Mouse (Mus musculus) heart, embryonic 10.5 days (tissue): ENCODE measurements around the gene Cspg4. TPM values are rescaled to one million over a fixed set of nuclear protein-coding genes. Genes with fewer than 3 reads are reported as not detected.

Experiments used
- DNase-seq: peaks from one replicate; pipeline ENCODE4 v3.0.0-alpha.2; 2017; ENCODE audit warnings: low spot score
- H3K27ac ChIP-seq: fragments of 300-500 bp; sonication (generic); 2 replicates; pipeline ENCODE4 v1.5.1; 2016; ENCODE audit warnings: mild to moderate bottlenecking
- H3K27me3 ChIP-seq: fragments of 300-500 bp; sonication (generic); 2 replicates; pipeline ENCODE4 v1.6.1; 2016; ENCODE audit warnings: mild to moderate bottlenecking; ENCODE audit not compliant: poor library complexity, insufficient read depth, severe bottlenecking
- H3K36me3 ChIP-seq: fragments of 300-500 bp; sonication (generic); 2 replicates; pipeline ENCODE4 v1.6.1; 2016; ENCODE audit warnings: mild to moderate bottlenecking, moderate library complexity
- H3K4me1 ChIP-seq: fragments of 300-500 bp; sonication (generic); 2 replicates; pipeline ENCODE4 v1.6.1; 2016; ENCODE audit warnings: mild to moderate bottlenecking
- H3K4me3 ChIP-seq: fragments of 300-500 bp; sonication (generic); 2 replicates; pipeline ENCODE4 v1.5.1; 2016; ENCODE audit warnings: mild to moderate bottlenecking, moderate library complexity
- H3K9me3 ChIP-seq: fragments of 300-500 bp; sonication (generic); 2 replicates; pipeline ENCODE4 v1.6.1; 2016; ENCODE audit warnings: mild to moderate bottlenecking, moderate library complexity
- WGBS: fragments of 180-500 bp; shearing (Covaris S2); methylation state at CpG from one replicate; pipeline ENCODE4 v1.1.7; 2016; 5-methylcytosine and 5-hydroxymethylcytosine counted together
- polyA plus RNA-seq: library from polyadenylated mRNA; unstranded; fragments of >200 nt; fragmentation: Nextera tagmentation; extraction: Ambion mirVana; gene quantifications from 2 replicates; pipeline ENCODE4 v1.2.1, GENCODE M21; 2016

Gene Cspg4
- polyA plus RNA-seq, 1 experiment from 2014 or later: 22.5 TPM

- no peaks in the 10 kb centered on the region for H3K9me3 ChIP-seq
- peaks cover 95% of the 10 kb centered on the region for H3K4me1 ChIP-seq
- peak overlapping the region; percentile 67 for H3K4me3 ChIP-seq
- DNase-seq: no peak
- H3K36me3 ChIP-seq: peaks cover 3% of the 10 kb centered on the region; the same call in 1 of the 2 replicates
- peak overlapping the region; percentile 90 for H3K27ac ChIP-seq
- 41% methylated on average over 6 of the region's 6 CpGs for WGBS
- H3K27me3 ChIP-seq: peaks cover 29% of the 10 kb centered on the region; the same call in 1 of the 2 replicates
These were observed 3.5 kb downstream of the Cspg4 start for GRCm38 (mm10) chr9:56868292-56868691.

GRCm38 (mm10) chr9:56869552-56869951 is 4.7 kb downstream of the Cspg4 start:
- peaks cover 18% of the 10 kb centered on the region; the same call in 1 of the 2 replicates for H3K27me3 ChIP-seq
- peaks cover 98% of the 10 kb centered on the region for H3K4me1 ChIP-seq
- no peak overlapping the region for H3K4me3 ChIP-seq
- 73% methylated on average over 12 of the region's 13 CpGs for WGBS
- peak overlapping the region; percentile 79; the same call in 1 of the 2 replicates for H3K27ac ChIP-seq
- DNase-seq: no peak
- no peaks in the 10 kb centered on the region for H3K9me3 ChIP-seq
- peaks cover 7% of the 10 kb centered on the region; the same call in 1 of the 2 replicates for H3K36me3 ChIP-seq

- 0 out of 2 replicates have a peak, but pooled peaks cover 9% of the 10 kb centered on the region for H3K27me3 ChIP-seq
- DNase-seq: no peak
- H3K27ac ChIP-seq: peak overlapping the region; percentile 79
- H3K9me3 ChIP-seq: no peaks in the 10 kb centered on the region
- H3K4me3 ChIP-seq: peak overlapping the region; percentile 20
- H3K36me3 ChIP-seq: peaks cover 15% of the 10 kb centered on the region
- peaks cover 89% of the 10 kb centered on the region for H3K4me1 ChIP-seq
- 22% methylated on average over 10 of the region's 10 CpGs for WGBS
These were observed 5.9 kb downstream of the Cspg4 start for GRCm38 (mm10) chr9:56870778-56871177.

GRCm38 (mm10) chr9:56871191-56871590 is 6.4 kb downstream of the Cspg4 start:
- Histone ChIP-seq H3K4me1 (peaks cover 86% of the 10 kb centered on the region), H3K27me3 (0 out of 2 replicates have a peak, but pooled peaks cover 7% of the 10 kb centered on the region), H3K4me3 (peak overlapping the region; percentile 20), H3K27ac (peak overlapping the region; percentile 79), H3K36me3 (peaks cover 16% of the 10 kb centered on the region), H3K9me3 (no peaks in the 10 kb centered on the region)
- WGBS: 24% methylated on average over 5 of the region's 5 CpGs
- DNase-seq: no peak

- WGBS: 71% methylated on average over 5 of the region's 5 CpGs
- Histone ChIP-seq H3K4me3 (no peak overlapping the region), H3K9me3 (no peaks in the 10 kb centered on the region), H3K27ac (peak overlapping the region; percentile 79; the same call in 1 of the 2 replicates), H3K36me3 (peaks cover 26% of the 10 kb centered on the region), H3K4me1 (peaks cover 87% of the 10 kb centered on the region), H3K27me3 (no peaks in the 10 kb centered on the region)
- DNase-seq: no peak
These were observed 7.5 kb downstream of the Cspg4 start for GRCm38 (mm10) chr9:56872105-56872903.

- Histone ChIP-seq H3K27ac (peak overlapping the region; percentile 68), H3K4me1 (peaks cover 83% of the 10 kb centered on the region)
- 57% methylated on average over 1 of the region's 1 CpGs for whole genome bisulfite sequencing
These were observed 8.3 kb downstream of the Cspg4 start for GRCm38 (mm10) chr9:56873097-56873496.

GRCm38 (mm10) chr9:56876784-56877183 is 12.0 kb downstream of the Cspg4 start:
- Histone ChIP-seq H3K4me3 (no peak overlapping the region), H3K4me1 (peaks cover 68% of the 10 kb centered on the region), H3K36me3 (peaks cover 27% of the 10 kb centered on the region), H3K9me3 (no peaks in the 10 kb centered on the region), H3K27me3 (no peaks in the 10 kb centered on the region), H3K27ac (no peak overlapping the region)
- 44% methylated on average over 9 of the region's 9 CpGs for WGBS
- DNase-seq: no peak

More at GRCm38 (mm10) chr9:56873097-56873496, 8.3 kb downstream of the Cspg4 start:
- no peak overlapping the region for H3K4me3 ChIP-seq
- no peaks in the 10 kb centered on the region for H3K27me3 ChIP-seq
- H3K36me3 ChIP-seq: peaks cover 26% of the 10 kb centered on the region
- no peaks in the 10 kb centered on the region for H3K9me3 ChIP-seq
- DNase-seq: no peak

GRCm38 (mm10) chr9:56877284-56877683 is 12.5 kb downstream of the Cspg4 start:
- 74% methylated on average over 5 of the region's 5 CpGs for WGBS
- Histone ChIP-seq H3K9me3 (no peaks in the 10 kb centered on the region), H3K4me3 (no peak overlapping the region), H3K36me3 (peaks cover 30% of the 10 kb centered on the region), H3K27me3 (no peaks in the 10 kb centered on the region), H3K27ac (no peak overlapping the region), H3K4me1 (peaks cover 68% of the 10 kb centered on the region)
- DNase-seq: no peak

- DNase-seq: no peak
- 54% methylated on average over 9 of the region's 9 CpGs for WGBS
- H3K4me1 ChIP-seq: peaks cover 49% of the 10 kb centered on the region
These were observed 16.0 kb downstream of the Cspg4 start for GRCm38 (mm10) chr9:56880790-56881189.

GRCm38 (mm10) chr9:56881539-56882082 is 16.8 kb downstream of the Cspg4 start:
- H3K4me1 ChIP-seq: peaks cover 45% of the 10 kb centered on the region
- H3K27me3 ChIP-seq: 0 out of 2 replicates have a peak, but pooled peaks cover 6% of the 10 kb centered on the region
- no peaks in the 10 kb centered on the region for H3K9me3 ChIP-seq
- peaks cover 52% of the 10 kb centered on the region for H3K36me3 ChIP-seq
- 0 out of 2 replicates have a peak overlapping the region, but pooled peaks have one; percentile 26 for H3K27ac ChIP-seq
- no peak overlapping the region for H3K4me3 ChIP-seq
- DNase-seq: no peak
- WGBS: 85% methylated on average over 3 of the region's 3 CpGs

More at GRCm38 (mm10) chr9:56880790-56881189, 16.0 kb downstream of the Cspg4 start:
- H3K36me3 ChIP-seq: peaks cover 47% of the 10 kb centered on the region
- H3K9me3 ChIP-seq: no peaks in the 10 kb centered on the region
- H3K27me3 ChIP-seq: 0 out of 2 replicates have a peak, but pooled peaks cover 6% of the 10 kb centered on the region
- H3K4me3 ChIP-seq: no peak overlapping the region
- H3K27ac ChIP-seq: peak overlapping the region; percentile 6

- peak overlapping the region; percentile 26; the same call in 1 of the 2 replicates for H3K27ac ChIP-seq
- H3K36me3 ChIP-seq: peaks cover 52% of the 10 kb centered on the region
- no peak for DNase-seq
- WGBS: 58% methylated on average over 4 of the region's 4 CpGs
- H3K9me3 ChIP-seq: no peaks in the 10 kb centered on the region
- H3K4me3 ChIP-seq: no peak overlapping the region
- 0 out of 2 replicates have a peak, but pooled peaks cover 6% of the 10 kb centered on the region for H3K27me3 ChIP-seq
- H3K4me1 ChIP-seq: peaks cover 38% of the 10 kb centered on the region
These were observed 17.4 kb downstream of the Cspg4 start for GRCm38 (mm10) chr9:56882283-56882682.

GRCm38 (mm10) chr9:56882818-56883217 is 18.0 kb downstream of the Cspg4 start:
- peaks cover 10% of the 10 kb centered on the region; the same call in 1 of the 2 replicates for H3K27me3 ChIP-seq
- peaks cover 57% of the 10 kb centered on the region for H3K36me3 ChIP-seq
- H3K27ac ChIP-seq: peak overlapping the region; percentile 26; the same call in 1 of the 2 replicates
- no peak for DNase-seq
- 74% methylated on average over 12 of the region's 12 CpGs for WGBS
- H3K4me1 ChIP-seq: peaks cover 34% of the 10 kb centered on the region
- no peaks in the 10 kb centered on the region for H3K9me3 ChIP-seq
- H3K4me3 ChIP-seq: no peak overlapping the region

GRCm38 (mm10) chr9:56883470-56883869 is 18.6 kb downstream of the Cspg4 start:
- no peak overlapping the region for H3K4me3 ChIP-seq
- WGBS: 85% methylated on average over 7 of the region's 7 CpGs
- H3K36me3 ChIP-seq: peaks cover 64% of the 10 kb centered on the region
- DNase-seq: no peak
- H3K4me1 ChIP-seq: peaks cover 34% of the 10 kb centered on the region
- peak overlapping the region; percentile 33; the same call in 1 of the 2 replicates for H3K27ac ChIP-seq
- peaks cover 17% of the 10 kb centered on the region; the same call in 1 of the 2 replicates for H3K27me3 ChIP-seq
- H3K9me3 ChIP-seq: no peaks in the 10 kb centered on the region
